Mouse (Mus musculus): ENCODE measurements around the gene Insig1.
A peak's percentile ranks its signal among the peaks of the same experiment; 100 is the strongest.

Gene Insig1

DNA sequence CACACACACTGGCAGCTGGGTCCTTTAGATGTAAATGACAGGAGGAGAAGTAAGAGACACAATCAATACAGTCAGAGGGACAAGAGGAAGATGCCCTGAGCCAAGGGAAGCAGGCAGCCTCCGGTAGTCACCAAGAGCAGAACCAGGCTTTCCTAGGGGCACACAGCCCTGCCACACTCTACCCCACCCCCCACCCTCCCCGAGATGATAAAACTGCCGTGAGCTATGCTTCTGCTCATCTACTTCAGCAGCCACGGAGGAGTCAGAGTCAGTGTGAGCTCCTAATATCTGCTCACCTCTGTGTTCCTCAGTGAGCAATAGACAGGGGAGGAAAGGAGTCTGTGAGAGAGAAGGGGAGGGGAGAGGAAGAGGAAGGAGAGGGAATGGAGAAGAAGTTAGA, 5.9 kb upstream of the Insig1 start:
- DNase-seq: no peak

DNA sequence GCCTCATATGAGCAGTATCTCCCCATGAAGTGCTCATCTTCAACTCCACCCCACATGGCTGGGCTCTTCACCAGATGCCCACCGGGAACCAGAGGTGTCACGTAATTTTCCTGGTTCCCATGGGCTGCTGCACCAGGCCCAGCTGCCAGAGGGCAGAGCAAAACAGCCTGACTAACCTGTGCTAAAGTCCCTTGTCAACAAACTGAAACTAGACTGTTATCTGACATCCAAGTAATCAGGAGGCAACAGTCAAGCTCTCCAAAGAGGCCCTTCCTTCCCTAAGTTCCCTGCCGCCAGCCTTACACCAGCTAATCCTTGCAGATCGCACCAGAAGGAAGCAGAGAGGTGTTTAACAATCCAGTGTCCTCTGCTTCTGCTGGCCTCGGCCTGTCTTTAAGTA, 4.9 kb upstream of the Insig1 start:
- DNase-seq: no peak

- DNase-seq: no peak
These were observed 875 bp upstream of the Insig1 start for GRCm38 (mm10) chr5:28070149-28070827.

GRCm38 (mm10) chr5:28071456-28072223, 477 bp downstream of the Insig1 start:
- peak; percentile 87 to 92 for DNase-seq

DNA sequence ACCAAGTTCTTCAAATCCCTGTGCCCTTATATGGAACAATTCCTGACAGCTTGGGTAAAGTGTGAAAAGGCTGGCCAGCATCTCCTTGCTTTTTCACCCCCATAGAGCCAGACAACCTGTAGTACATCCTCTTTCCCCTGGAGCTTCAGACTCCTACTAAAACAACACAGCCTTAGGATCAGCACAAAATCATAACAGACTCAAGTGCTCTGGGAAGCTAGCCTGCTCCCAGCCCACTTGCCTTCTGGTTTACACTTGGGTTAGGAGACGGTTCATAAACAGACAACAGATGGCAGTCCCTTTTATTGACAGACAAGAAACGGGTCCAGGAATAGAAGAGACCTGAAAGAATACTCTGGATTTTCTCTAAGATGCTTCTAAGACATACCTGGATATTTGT, 8.3 kb downstream of the Insig1 start:
- DNase-seq: no peak

DNA sequence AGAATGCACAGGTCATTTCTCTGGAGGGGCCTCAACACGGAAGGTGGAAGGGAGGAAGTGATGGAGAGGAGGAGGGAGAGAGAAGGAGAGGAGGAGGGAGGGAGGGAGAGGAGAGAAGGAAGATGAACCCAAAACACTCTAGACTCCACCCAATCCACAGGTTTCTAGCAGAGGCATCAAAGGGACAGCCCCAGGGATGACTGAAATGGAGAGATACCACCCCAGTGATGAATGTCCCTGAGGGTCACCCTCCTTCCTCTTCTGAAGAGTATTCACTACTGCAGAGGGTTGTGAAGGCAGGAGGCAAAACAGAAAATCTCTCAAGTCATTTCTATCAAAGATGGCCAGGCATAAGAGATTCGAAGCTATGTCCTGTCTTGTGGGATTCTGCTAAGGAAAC, 10.0 kb downstream of the Insig1 start:
- DNase-seq: no peak

DNA sequence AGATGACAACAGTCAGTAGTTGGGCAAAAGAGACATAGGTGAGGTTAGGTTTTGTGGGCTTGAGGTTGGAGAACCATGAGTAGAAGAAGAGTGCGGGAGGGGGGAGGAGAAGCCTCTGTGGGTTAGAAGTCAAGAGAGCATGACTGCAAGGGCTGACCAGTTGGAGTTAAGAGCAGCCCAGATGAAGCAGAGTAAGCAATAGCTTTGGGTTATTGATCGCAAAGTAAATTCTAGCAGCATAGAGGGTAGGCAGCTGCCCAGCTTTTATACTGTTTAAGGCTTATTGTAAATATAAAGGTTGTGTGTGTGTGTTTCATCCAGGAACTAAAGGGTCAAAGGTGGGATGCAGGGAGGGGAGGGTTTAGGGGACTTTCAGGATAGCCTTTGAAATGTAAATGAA, 10.7 kb downstream of the Insig1 start:
- DNase-seq: no peak

- peak in 1 of 2 experiments; percentile 18 for DNase-seq
These were observed 11.1 kb downstream of the Insig1 start for GRCm38 (mm10) chr5:28082312-28082711.

DNA sequence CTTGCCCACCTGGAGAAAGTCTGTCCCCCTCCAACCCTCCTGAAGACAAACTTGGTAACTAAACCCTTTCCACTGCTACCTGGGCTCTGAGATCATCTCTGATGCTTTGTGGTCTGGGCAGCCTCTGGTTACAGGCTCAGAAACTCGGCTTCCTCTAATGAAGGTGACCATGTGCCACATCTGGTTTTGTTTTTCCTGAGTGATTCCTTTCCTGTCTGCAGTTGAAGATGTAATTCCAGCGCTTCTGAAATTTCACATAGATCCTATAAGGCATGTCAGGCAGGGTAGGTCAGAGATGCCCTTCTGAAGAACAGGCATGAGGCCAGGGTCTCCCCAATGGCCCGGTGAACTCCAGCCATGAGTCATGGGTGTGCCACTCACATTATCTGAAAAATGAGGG, 11.6 kb downstream of the Insig1 start:
- peak in 1 of 2 experiments; percentile 4 for DNase-seq

DNA sequence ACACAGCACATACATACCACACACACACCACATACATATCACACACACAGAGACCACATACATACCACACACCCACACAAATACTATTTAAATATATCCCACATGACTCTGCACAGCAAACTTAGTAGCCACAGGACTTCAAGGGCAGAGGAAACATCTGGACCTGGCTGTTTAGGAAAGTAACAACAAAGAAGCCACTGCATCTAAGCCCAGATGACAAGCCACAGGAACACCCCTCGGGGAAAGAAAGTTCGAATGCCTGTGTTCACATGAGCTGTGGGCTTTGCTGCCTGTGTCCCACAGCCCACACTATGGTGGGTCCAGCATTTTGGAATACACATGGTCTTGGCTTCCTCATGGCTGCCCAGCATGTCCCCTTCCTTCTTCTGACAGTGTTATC, 13.6 kb downstream of the Insig1 start:
- DNase-seq: no peak

DNA sequence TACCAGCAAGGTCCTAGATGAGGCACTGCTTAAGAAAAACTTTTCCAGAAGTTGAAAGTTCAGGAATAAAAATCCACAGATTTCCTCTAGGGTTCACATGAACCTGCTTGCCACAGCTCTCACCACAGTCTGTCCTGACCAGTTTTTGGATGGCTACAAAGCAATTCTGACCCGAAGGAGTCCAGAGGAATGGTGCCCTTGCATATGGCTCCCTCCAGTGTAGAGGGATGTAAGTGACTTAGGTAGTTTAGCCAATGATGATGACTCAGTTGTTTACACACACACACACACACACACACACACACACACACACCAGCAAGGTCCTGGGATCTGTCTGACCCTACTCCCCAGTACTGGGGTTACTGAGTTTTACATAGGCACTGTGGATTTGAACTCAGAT, 19.4 kb downstream of the Insig1 start:
- DNase-seq: no peak

- DNase-seq: no peak
These were observed 21.2 kb downstream of the Insig1 start for GRCm38 (mm10) chr5:28092327-28092726.

GRCm38 (mm10) chr5:28093874-28094273, 22.7 kb downstream of the Insig1 start:
- DNase-seq: peak; percentile 72 to 83

- DNase-seq: no peak
These were observed 23.2 kb downstream of the Insig1 start for GRCm38 (mm10) chr5:28094393-28094792.

- no peak for DNase-seq
These were observed 23.7 kb downstream of the Insig1 start for GRCm38 (mm10) chr5:28094846-28095245.

GRCm38 (mm10) chr5:28095671-28096070, 24.5 kb downstream of the Insig1 start:
- DNase-seq: no peak

- peak in 1 of 2 experiments; percentile 7 for DNase-seq
These were observed 35.8 kb downstream of the Insig1 start for GRCm38 (mm10) chr5:28106966-28107365.

DNA sequence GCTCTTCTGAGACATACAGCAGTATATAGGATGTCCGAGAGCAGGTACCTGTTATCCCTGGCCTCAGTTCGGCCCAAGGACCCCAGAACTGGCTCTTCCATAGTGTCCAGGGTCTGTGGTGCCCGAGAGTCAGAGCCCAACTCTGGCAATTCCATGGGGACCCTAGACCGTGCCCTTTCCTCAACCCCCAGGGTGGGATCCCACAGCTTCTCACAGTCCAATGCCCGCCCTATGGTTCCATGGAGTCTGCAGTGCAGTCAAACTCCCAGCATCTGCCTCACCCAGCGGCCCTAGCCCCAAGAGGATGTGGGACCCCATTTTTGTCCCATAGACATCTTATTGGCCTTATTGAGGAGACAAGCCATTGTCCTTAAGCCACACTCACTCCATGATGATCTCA, 36.8 kb downstream of the Insig1 start:
- peak in 1 of 2 experiments; percentile 11 for DNase-seq

- peak in 1 of 2 experiments; percentile 9 for DNase-seq
These were observed 39.7 kb downstream of the Insig1 start for GRCm38 (mm10) chr5:28110881-28111280.

- DNase-seq: no peak
These were observed 46.2 kb downstream of the Insig1 start for GRCm38 (mm10) chr5:28117251-28117880.

GRCm38 (mm10) chr5:28117882-28118530, 46.8 kb downstream of the Insig1 start:
- DNase-seq: no peak

DNA sequence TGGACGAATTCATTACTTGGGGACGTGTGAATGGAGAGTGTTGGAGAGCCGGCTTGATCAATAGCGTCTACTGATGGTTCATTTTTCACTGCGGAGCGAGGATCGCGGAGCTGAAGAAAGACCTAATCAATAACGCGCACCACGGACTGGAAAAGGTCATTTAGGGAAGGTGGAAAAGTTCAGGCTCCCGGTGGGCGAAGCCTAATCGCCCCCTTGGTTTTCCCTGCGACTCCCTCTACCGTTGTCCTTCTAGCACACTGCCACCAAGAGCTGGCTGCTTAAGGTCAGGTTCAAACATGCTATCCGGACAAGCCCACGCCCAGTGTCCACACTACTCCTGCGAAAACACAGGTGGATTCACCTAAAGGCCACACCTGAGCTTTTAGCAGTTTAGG, 47.4 kb downstream of the Insig1 start:
- DNase-seq: peak in 1 of 2 experiments; percentile 14

- no peak for DNase-seq
These were observed 48.4 kb downstream of the Insig1 start for GRCm38 (mm10) chr5:28119576-28119975.
